Mouse (Mus musculus) frontal cortex, postnatal 25 days (tissue): ENCODE data around the gene Calm1.
A peak's percentile ranks its signal among the peaks of the same experiment; 100 is the strongest.

ENCODE experiments used
- DNase-seq, 2 experiments: peaks; one replicate each; pipeline ENCODE4 v3.0.0; 2022; ENCODE audit warnings: low spot score in 2 of 2

Gene Calm1

DNA sequence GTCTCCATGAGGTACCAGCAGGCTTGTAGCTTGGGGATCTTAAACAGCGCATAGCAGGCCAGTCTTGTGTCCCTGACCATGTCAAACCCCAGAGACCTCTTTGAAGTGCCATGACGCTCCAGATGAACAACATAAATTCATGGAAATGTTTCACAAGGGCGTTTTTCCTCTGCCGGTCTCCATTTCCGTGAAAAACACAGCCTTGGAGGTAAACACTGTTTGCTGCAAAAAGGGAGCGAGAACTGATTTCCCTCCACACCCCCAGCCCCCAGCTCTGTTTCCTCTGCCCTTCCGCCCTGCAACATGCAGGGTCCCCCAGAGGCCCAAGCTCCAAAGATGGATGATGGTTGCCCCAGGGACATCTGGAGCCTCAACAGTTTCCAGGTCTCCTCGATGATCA, 24.3 kb downstream of the Calm1 start:
- DNase-seq: no peak

DNA sequence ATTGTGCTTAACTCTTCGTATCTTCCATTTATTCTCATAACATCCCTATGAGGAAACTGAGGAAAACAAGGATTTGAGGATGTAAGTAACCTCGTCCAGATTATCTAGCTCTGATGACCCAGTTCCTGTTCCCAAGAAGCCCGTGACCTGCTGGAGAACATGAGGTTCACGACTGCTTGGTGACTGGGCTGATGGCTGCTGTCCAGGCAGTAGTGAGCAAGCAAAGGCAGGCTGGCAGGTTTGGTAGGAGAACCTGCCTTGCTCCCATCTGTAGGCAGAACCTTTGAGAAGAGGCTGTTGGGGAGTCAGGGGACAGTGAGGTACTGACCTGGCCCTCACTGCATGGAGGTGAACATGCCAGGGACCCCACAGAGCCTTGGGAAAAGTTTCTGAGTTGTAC, 26.0 kb downstream of the Calm1 start:
- no peak for DNase-seq

DNA sequence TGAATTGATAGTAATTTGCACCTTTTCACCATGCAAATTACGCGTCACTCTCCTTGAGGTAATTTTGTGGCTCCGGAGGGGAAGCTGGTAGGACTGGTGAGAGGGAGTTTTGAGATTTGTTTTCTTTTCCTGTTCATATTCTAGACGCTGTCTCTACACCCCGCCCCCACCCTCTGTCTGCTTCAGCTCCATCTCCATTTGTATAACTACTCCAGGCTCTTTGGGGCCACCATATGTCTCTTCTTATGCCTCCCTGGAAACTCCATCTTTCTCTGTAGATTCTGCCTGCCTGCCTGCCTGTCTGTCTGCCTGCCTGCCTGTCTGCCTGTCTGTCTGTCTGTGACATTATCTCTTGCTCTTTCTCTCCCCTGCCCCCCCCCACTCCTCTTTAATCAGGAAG, 26.8 kb downstream of the Calm1 start:
- no peak for DNase-seq

DNA sequence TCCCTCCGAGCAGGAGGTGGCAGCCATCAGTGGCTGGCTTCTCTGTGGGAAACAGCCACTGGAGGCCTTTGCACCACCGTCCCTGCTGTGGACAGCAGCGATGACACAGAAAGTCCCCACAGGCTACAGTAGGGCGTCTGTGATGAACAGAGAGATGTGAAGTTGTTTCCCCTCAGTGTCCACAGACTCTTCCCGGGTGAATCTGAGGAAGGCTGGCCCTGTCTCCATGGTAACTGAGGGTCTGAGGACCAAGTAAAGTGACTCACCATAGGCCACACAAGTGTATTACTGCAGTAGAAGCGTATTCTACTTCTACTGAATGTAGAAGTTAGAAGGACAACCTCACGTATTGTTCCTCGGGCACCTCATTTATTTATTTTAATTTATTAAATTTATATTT, 27.4 kb downstream of the Calm1 start:
- no peak for DNase-seq

DNA sequence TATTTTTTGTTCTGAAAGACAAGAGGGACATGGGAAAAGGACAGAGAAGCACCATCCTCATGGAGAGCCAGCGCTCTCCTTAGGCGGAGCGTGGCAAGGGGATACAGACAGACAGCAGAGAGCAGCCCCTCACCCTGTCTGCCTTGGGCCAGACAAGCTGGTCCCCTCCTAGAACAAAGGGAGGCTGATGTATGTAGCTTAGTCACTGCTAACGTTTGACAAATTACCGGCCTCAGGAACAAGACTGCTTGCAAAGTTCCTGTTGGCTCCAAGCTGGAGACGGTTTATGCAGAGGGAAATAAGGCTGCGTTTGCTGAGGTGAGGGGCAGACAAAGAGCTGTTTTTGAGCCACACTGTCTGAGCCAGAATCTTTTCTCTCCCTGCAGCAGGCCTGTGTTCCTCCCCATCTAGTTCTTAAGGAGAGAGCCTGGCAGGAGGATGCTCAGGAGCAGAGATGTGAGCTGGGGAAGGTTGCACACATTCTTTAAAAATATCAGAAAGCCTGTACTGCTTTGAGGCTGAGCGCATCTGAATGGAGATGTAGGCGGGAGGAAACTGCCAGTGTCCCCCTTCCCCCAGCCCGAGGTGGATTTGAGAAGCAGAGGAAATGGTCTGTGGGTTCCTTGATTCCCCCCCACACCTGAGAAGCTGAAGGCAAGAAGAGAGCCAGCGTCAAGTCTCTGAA, 28.9 kb downstream of the Calm1 start:
- DNase-seq: no peak

DNA sequence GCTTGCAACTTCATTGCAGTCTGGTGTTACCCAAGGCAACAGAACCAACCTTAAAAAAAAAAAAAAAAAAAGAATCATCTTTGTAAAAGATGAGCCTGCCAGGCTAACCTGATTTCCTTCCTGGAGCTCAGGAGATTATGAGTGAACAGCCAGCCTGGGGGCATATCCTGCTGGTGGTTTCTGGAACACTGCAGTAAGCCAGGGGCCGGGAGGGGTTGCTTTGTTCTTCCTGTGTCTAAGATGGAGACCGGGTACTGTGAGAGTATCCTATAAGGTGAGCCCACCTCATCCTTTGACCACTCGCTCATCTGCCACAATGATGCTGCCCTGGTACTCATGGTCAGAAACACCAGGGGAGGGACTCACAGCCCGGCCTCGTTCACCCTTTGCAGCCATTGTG, 35.0 kb downstream of the Calm1 start:
- DNase-seq: no peak

DNA sequence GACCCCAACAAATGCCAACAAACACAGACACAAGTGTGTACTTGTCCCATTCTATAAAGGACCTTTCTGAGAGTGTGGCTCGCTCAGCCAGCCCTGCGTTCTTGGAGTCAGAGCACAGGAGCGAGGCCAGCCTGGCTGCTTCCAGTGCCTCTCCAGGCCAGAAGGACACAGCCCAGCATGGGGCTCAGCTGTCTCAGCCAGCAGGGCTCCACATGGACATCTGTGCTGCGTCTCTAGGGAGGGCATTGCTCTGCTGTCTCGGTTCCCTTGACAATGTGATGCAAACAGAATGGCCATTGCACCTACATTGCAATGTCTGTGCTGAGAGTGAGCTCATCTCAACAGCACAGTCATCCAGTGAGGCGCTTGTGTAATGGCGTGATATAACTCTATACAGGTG, 35.7 kb downstream of the Calm1 start:
- DNase-seq: no peak

DNA sequence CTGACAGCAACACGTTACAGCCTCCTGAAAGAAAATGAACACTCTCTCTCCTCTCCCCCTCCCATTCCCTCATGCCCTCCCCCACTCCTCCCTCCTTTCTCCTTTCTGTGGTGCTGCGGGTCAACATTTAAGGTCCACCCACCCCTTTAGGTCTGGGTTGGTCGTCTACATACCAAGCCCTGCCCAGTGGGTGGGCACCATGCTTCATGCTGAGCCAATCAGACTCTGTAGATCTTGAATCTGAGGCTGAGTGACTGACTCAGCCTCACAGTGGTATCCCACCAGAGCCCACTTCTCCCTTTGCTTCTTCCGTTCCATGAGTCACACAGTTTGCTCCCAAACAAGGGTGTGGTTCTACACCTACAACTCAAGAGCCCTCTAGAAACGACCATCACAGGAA, 36.2 kb downstream of the Calm1 start:
- no peak for DNase-seq

DNA sequence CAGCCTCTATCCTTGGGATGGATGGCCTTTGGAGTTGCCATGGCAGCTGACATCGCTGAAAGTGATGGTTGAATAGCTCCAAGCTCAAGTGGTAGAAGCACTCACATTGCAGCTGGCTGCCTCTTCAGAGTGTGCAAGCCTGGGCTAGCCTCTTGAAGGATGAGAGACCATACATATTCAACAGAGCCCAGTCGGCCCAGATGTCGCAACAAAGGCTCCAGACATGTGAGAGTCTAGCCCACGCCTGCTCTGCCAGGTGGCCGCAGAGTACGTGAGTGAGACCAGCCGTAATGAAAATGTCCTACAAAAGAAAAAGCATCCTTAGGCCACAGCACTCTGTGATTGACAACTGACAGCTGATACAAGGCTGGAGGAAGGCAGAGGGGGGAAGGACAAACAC, 40.2 kb downstream of the Calm1 start:
- no peak for DNase-seq

DNA sequence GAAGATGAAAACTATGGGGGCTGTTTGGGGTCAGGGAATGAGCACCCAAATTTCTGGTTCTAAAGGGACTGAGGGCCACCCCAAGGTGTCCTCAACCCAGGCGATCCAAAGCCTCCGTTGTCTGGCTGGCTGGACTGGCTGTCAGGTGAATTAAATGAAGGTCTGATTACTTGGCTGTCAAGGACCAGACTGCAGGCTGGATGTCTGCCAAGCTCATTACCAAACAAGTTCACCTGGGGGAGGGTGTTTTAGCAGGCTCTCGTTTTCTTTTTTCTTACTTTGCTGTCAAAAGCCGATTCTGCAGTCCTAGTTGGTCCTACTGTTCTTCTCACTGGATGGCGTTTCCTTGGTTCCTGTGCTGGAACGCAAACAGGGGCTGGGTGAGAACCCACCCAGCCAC, 40.6 kb downstream of the Calm1 start:
- DNase-seq: no peak

DNA sequence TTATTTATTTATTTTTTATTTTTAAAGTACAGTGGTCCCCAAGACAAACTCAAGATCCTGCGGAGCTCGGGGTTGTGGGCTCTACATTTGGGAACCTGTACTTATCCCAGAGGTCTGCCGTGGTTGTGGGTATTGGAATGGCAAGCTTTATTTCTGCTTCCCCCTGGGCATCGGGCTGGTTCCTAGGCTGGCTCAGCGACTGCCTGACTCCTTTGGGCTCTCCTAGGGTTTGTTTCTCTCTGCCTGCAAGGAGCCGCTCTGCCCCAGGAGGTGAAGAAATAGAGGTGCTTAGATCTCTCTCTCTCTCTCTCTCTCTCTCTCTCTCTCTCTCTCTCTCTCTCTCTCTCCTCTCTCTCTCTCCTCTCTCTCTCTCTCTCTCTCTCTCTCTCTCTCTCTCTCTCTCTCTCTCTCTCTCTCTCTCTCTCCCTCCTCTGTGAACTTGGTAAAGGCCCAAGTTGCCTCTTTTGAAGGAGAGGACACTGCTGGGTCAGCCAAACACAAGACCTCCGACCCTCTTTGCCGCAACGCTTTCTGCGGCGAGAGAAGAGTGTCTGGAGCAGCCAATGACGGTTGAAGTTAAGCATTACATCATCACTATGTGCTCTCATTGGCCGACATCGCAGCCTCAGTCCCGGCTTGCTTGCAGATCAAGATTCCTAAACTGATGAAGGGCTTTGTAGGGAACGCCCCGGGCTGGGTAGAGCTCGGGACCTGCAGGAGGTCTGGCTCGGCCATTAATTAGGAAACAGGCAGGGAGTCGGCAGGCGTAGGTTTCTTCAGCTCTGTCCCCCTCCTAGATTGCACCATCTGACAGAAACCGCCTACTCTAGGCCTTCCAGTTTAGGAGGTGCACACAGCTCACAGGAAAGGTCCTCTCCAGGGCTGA, 42.9 kb downstream of the Calm1 start:
- peak in 1 of 2 experiments; percentile 54 for DNase-seq

DNA sequence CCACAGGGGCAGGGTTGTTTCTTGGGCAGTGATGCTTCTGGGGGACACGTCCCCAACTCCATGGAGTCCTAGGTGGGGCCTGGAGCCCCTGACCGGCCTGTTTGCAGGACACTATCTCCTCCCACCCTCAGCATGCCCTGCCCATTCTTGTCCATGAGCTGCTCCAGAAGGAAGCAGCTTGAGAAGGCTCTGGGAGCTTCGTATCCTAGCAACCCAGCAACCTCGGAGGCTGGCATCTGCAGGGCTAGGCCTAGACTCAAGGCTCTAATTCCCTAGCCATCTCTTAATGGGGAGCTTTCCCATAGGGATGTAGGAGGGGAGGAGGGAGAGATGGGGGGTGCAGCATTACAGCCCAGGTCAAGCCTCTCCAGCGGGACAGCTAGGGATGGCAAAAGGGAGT, 45.3 kb downstream of the Calm1 start:
- no peak for DNase-seq

DNA sequence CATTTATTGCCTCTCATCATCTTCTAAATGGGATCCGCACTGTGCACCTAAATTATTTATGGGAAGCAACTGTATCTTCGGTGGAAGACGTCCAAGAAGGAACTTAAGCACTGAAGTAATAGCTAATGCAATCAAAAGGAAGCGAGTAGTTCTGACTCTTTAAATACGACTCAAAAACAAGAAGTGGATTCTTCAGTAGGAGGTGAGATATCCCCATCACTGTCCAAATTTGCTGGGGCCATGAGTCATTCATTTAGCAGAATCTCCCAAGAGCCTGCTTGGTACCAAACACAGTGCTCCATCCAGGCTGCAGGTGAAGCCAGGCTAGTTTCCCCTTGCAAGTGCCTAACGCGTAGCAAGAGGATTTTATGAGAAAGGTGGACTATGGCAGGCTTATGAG, 49.9 kb downstream of the Calm1 start:
- DNase-seq: no peak

DNA sequence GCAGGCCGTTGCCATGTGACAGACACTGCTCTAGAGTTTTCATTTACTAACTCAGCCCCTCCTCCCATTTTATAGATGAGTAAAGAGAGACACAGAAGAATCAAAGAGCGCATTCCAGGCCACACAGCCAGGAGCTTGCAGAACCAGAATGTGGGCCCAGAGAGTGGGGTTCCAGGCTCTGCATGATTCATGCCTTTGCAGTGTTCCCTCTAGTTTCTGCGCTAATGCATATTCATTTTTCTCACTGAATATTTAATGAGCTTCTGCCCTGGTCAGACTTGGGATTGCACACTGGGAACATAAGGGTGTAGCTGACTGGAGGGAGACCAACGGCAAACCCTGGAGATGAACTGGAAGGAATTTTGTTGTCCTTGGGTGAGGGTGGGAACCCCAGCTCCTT, 55.2 kb downstream of the Calm1 start:
- no peak for DNase-seq

DNA sequence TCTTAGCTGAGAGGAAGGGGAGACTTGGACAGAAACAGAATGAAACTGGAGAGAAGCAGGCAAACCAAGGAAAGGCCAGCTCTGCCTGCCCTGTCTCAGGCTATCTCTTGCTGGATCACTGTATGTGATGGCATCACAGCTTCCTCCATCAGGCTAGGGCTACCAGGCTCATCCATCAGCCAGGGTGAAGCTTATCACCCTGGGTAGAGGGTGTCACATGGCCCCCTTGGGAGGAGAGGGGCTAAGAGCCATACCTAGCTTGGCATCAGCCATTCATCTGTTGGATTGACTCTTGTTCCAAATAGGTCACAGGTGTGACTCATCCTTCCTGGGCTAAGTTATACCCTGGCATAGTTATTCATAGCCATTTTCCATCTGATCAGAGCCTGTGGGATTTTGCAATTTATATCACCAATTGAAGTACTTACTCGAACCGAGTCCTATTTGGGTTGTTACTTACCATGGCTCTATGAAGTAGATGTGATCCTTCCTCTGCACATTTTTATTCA, 56.3 kb downstream of the Calm1 start:
- no peak for DNase-seq

DNA sequence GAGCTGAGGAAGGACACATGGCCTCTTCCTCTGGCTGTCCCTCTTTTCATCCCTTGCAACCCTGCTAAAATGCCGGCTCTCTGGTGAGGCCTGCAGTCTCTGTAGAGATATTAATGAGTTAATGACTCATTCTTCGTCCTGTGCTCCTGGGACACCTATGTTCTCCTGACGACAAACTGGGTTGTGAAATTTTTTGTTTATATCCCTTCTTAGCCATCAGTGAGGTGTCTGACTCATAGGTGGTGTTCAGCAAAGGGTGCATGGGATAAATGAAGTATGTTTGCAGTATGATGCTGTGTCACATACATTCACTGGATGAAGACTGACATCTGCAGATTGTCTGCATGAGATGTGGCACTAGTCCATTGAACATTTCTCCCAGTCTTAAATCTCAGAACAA, 58.5 kb downstream of the Calm1 start:
- no peak for DNase-seq
